Mouse (Mus musculus) bone marrow macrophage, adult 2 months (primary cell): Measurements from ENCODE around the gene Sppl3. TPM values are rescaled to one million over a fixed set of nuclear protein-coding genes. Genes with fewer than 3 reads are reported as not detected.

Source experiments
- H3K27ac ChIP-seq: 2 replicates; pipeline ENCODE4 v1.5.1; 2012; ENCODE audit warnings: low read depth, low read length; ENCODE audit not compliant: insufficient read depth
- H3K4me1 ChIP-seq: 2 replicates; pipeline ENCODE4 v1.6.1; 2012; ENCODE audit warnings: low read length; ENCODE audit not compliant: control insufficient read depth, insufficient read depth
- H3K4me3 ChIP-seq: 2 replicates; pipeline ENCODE4 v1.5.1; 2012; ENCODE audit warnings: mild to moderate bottlenecking, low read length, moderate library complexity; ENCODE audit not compliant: insufficient read depth
- CTCF ChIP-seq: IDR thresholded peaks from 2 replicates; pipeline ENCODE4 v1.5.1; 2012; ENCODE audit warnings: low read depth, mild to moderate bottlenecking, low read length, moderate library complexity
- POLR2A ChIP-seq: IDR thresholded peaks from 2 replicates; pipeline ENCODE4 v1.6.1; 2012; ENCODE audit warnings: mild to moderate bottlenecking, low read depth, low read length, borderline replicate concordance
- polyA plus RNA-seq: library from polyadenylated mRNA; stranded (reverse); fragments of >200 nt; gene quantifications from 2 replicates; pipeline ENCODE4 v1.2.4, GENCODE M21; 2012; ENCODE audit not compliant: missing spikeins, insufficient read depth, insufficient read length

The Sppl3 gene
- polyA plus RNA-seq, 1 experiment, result 65.2 TPM

DNA sequence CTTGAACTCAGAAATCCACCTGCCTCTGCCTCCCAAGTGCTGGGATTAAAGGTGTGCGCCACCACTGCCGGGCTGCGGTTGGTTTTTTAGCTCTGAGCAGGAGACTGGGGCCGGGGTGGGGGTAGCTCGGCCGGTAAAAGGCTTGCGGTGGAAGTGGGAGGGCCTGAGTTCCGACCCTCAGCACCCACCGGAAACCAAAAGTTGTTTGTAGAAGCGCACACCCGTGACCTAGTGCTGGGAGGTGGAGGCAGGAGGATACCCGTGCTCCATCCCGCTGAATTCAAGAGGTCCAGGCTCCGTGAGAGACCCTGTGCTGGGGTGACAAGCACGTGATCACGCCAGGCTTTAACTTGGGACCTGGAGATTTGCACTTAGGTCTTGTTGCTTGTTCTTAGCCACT lies 14.5 kb upstream of the Sppl3 start:
- Histone ChIP-seq H3K27ac (no peak overlapping the region), H3K4me3 (no peak overlapping the region), H3K4me1 (no peaks in the 10 kb centered on the region)
- TF ChIP-seq CTCF (no peak), POLR2A (no peak)

DNA sequence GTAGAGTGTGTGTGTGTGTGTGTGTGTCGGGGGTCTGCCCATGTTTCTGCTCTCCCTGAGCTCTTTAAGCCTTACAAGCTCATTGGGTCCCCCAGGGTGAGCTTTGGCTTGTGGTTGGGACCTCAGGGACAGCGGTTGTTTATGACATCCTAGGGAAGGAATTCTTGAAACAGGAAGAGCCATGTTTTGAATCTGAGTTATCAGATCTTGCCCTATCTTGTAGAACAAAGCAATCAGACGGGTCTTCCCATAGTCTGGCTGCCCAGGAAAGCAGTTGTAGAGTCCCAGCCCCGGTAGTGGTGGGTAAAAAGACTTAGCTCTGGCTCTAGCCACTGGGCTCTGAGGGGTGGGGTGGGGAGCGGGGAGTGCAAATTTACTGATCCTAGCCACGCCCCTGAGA lies 13.6 kb upstream of the Sppl3 start:
- Histone ChIP-seq H3K4me3 (no peak overlapping the region), H3K4me1 (no peaks in the 10 kb centered on the region), H3K27ac (no peak overlapping the region)
- TF ChIP-seq CTCF, result no peak
- TF ChIP-seq POLR2A, result no peak

DNA sequence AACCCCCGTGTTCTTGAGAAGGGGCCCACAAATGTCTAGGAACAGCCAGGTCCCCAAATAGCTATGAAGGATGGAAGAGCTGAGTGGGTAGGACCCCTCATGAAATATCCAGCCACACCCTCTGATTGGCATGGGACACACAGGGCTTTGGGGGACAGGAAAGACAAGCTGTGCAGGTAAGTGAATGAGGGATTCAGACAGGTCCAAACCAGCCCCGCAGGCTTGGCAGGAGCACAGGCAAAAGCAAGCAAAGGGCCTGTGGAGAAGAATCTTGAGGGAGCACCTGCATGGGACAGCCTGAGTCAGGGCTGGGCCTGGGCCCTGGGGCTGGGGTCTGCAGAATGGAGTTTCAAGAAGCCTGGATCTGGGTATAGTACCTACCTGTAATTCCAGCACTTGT lies 10.4 kb upstream of the Sppl3 start:
- TF ChIP-seq CTCF, result no peak
- TF ChIP-seq POLR2A, result no peak
- H3K4me1 ChIP-seq, result peaks cover 5% of the 10 kb centered on the region
- H3K4me3 ChIP-seq, result no peak overlapping the region
- no peak overlapping the region for H3K27ac ChIP-seq

DNA sequence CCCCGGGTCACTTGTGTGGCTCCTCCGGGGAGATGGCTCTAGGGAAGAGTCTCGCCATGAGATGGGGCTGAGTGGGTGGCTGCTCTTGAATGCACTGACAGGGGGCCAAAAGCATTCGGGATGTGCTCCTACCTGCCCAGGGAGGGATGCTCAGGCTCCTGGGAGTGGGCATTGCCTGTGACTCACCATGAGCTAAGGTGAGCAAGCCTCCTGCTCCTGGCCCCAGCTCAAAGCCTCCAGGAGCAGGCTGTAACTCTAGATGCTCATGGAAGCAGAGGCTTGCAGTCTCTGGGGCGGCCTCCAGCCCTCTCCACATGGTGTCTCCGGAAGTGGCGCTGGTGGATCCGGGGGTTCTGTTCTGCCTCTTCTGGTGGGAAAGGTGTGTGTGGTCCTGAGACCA lies 9.5 kb upstream of the Sppl3 start:
- no peak overlapping the region for H3K4me3 ChIP-seq
- TF ChIP-seq POLR2A, result no peak
- TF ChIP-seq CTCF, result no peak
- no peak overlapping the region for H3K27ac ChIP-seq
- peaks cover 5% of the 10 kb centered on the region for H3K4me1 ChIP-seq

- Histone ChIP-seq H3K27ac (no peak overlapping the region), H3K4me1 (peaks cover 16% of the 10 kb centered on the region), H3K4me3 (no peak overlapping the region)
- TF ChIP-seq CTCF, result no peak
- no peak for TF ChIP-seq POLR2A
These were observed 8.2 kb upstream of the Sppl3 start for GRCm38 (mm10) chr5:115002781-115003180.

- no peak overlapping the region for H3K27ac ChIP-seq
- H3K4me3 ChIP-seq, result no peak overlapping the region
- TF ChIP-seq CTCF (no peak), POLR2A (no peak)
- peaks cover 16% of the 10 kb centered on the region for H3K4me1 ChIP-seq
These were observed 7.6 kb upstream of the Sppl3 start for GRCm38 (mm10) chr5:115003224-115003873.

GRCm38 (mm10) chr5:115007768-115008167 lies 3.2 kb upstream of the Sppl3 start:
- TF ChIP-seq CTCF (no peak), POLR2A (no peak)
- Histone ChIP-seq H3K4me1 (peaks cover 20% of the 10 kb centered on the region), H3K4me3 (no peak overlapping the region), H3K27ac (no peak overlapping the region)

DNA sequence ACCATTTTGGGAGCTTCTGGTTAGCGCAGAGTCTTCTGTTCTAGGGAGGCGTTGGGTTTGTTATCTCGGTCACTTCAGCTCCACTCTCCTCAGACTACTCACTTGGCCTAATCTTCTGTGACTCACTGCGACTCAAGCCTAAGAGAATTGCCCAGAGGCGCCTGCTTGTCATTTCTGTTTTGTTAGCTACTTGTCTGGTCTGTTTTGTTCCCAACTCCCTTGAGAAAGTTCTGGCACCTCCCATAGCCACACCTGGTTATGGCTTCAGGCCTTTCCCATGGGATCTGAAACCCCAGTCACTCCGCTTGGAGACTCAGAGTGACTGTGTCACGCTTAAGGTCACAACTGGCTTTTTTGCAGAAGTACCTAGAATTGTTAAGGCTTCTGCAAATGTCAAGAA lies 2.6 kb upstream of the Sppl3 start:
- TF ChIP-seq POLR2A (no peak), CTCF (no peak)
- Histone ChIP-seq H3K27ac (no peak overlapping the region), H3K4me3 (no peak overlapping the region), H3K4me1 (peaks cover 24% of the 10 kb centered on the region)

GRCm38 (mm10) chr5:115009143-115009542 lies 1.8 kb upstream of the Sppl3 start:
- no peak overlapping the region for H3K27ac ChIP-seq
- TF ChIP-seq POLR2A, result no peak
- TF ChIP-seq CTCF, result no peak
- H3K4me1 ChIP-seq, result peaks cover 22% of the 10 kb centered on the region
- no peak overlapping the region for H3K4me3 ChIP-seq

DNA sequence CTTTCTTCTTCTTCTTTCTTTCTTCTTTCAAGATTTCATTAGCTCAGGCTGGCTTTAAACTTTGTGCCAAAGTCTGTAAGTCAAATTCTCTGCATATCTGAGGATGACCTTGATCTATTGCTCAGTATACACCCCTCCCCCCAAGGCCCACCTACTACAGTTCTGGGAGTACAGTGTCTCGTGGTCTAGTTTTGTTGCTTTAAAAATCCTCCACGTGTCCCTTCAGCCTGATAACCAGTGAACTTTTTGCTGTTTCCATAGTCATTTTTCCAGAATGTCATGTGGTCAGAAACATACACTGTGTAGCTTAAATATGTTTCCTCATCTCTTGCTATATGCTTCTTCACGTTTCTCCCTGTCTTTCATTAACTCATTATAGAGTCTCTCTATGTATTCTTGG lies 976 bp upstream of the Sppl3 start:
- Histone ChIP-seq H3K27ac (no peak overlapping the region), H3K4me3 (no peak overlapping the region), H3K4me1 (peaks cover 28% of the 10 kb centered on the region)
- TF ChIP-seq CTCF (no peak), POLR2A (no peak)

- TF ChIP-seq POLR2A, result no peak
- no peak for TF ChIP-seq CTCF
- peak overlapping the region; percentile 38 for H3K27ac ChIP-seq
- peaks cover 38% of the 10 kb centered on the region for H3K4me1 ChIP-seq
- H3K4me3 ChIP-seq, result peak overlapping the region; percentile 87
These were observed 231 bp downstream of the Sppl3 start for GRCm38 (mm10) chr5:115011217-115011518.
